Mouse (Mus musculus) CH12.LX (cell line): Measurements from ENCODE around the gene Dek. TPM values are rescaled to one million over a fixed set of nuclear protein-coding genes. Genes with fewer than 3 reads are reported as not detected.
A peak's percentile ranks its signal among the peaks of the same experiment; 100 is the strongest.

Experiments used
- DNase-seq: peaks from one replicate; pipeline ENCODE4 v3.0.0-alpha.2; 2013; ENCODE audit errors: extremely low read depth
- H3K27ac ChIP-seq: 2 replicates; pipeline ENCODE4 v1.5.1; 2012; ENCODE audit warnings: low read depth, mild to moderate bottlenecking, control low read depth, moderate library complexity; ENCODE audit not compliant: insufficient read depth
- H3K27me3 ChIP-seq: replicated peaks from 2 replicates; pipeline ENCODE3; 2012; ENCODE audit warnings: inconsistent platforms
- H3K36me3 ChIP-seq, 2 experiments: replicated peaks in 1 of 2; 2 replicates each; pipeline versions ENCODE3 to v1.6.1; 2012; ENCODE audit warnings: inconsistent platforms in 1 of 2, low read length in 1 of 2, mild to moderate bottlenecking in 1 of 2, mixed read lengths in 1 of 2, moderate library complexity in 1 of 2; ENCODE audit not compliant: control insufficient read depth in 1 of 2, insufficient read depth in 1 of 2
- H3K4me1 ChIP-seq, 2 experiments: 2 replicates each; pipeline ENCODE4 v1.6.1; 2012; ENCODE audit warnings: inconsistent platforms in 1 of 2, moderate library complexity in 1 of 2; ENCODE audit not compliant: insufficient read depth in 2 of 2, control insufficient read depth in 1 of 2
- H3K4me2 ChIP-seq: 2 replicates; pipeline ENCODE4 v1.6.1; 2012; ENCODE audit warnings: low read depth, mild to moderate bottlenecking, control low read depth; ENCODE audit not compliant: poor library complexity, insufficient read depth, severe bottlenecking
- H3K4me3 ChIP-seq, 3 experiments: fragments of 150-350 bp in 1 of 3; sonication (generic) in 1 of 3; replicated peaks in 1 of 3; 2 replicates each; pipeline versions ENCODE3 to v1.5.1; 2011 to 2012; ENCODE audit warnings: low read depth in 2 of 3, low read length in 2 of 3, mild to moderate bottlenecking in 2 of 3, moderate library complexity in 2 of 3, control low read depth in 1 of 3, improper control_type of control experiment in 1 of 3, inconsistent platforms in 1 of 3, mixed read lengths in 1 of 3; ENCODE audit not compliant: poor library complexity in 1 of 3
- H3K79me2 ChIP-seq: replicated peaks from 2 replicates; pipeline ENCODE4 v1.6.1; 2012; ENCODE audit warnings: mild to moderate bottlenecking, moderate library complexity; ENCODE audit not compliant: control insufficient read depth, poor library complexity, insufficient read depth, severe bottlenecking; ENCODE audit errors: extremely low read depth
- H3K9ac ChIP-seq: 2 replicates; pipeline ENCODE4 v1.6.1; 2012; ENCODE audit warnings: low read depth, mild to moderate bottlenecking, control low read depth, moderate library complexity; ENCODE audit not compliant: insufficient read depth
- H3K9me3 ChIP-seq: replicated peaks from 2 replicates; pipeline ENCODE3; 2012; ENCODE audit warnings: low read length, inconsistent platforms, mixed read lengths
- BHLHE40 ChIP-seq: IDR thresholded peaks from 2 replicates; pipeline ENCODE4 v1.6.1; 2011; ENCODE audit warnings: mild to moderate bottlenecking, low read depth, low read length, improper control_type of control experiment
- CHD1 ChIP-seq: IDR thresholded peaks from 2 replicates; pipeline ENCODE4 v1.6.1; 2012; ENCODE audit warnings: low read depth, low read length, improper control_type of control experiment, inconsistent platforms
- CHD2 ChIP-seq: IDR thresholded peaks from 2 replicates; pipeline ENCODE4 v1.6.1; 2011; ENCODE audit warnings: low read length, improper control_type of control experiment
- CTCF ChIP-seq, 2 experiments: IDR thresholded peaks in 1 of 2; conservative IDR thresholded peaks in 1 of 2; 2 replicates each; pipeline ENCODE4 v1.5.1; 2011 to 2012; ENCODE audit warnings: low read depth in 2 of 2, low read length in 2 of 2, improper control_type of control experiment in 1 of 2, inconsistent platforms in 1 of 2, mild to moderate bottlenecking in 1 of 2, moderate library complexity in 1 of 2
- E2F4 ChIP-seq: IDR thresholded peaks from 2 replicates; pipeline ENCODE4 v1.6.1; 2011; ENCODE audit warnings: low read depth, low read length, improper control_type of control experiment; ENCODE audit not compliant: insufficient replicate concordance
- ELF1 ChIP-seq: IDR thresholded peaks from 2 replicates; pipeline ENCODE4 v1.6.1; 2014; ENCODE audit warnings: low read depth, mild to moderate bottlenecking, inconsistent platforms, low read length, improper control_type of control experiment
- EP300 ChIP-seq: IDR thresholded peaks from 2 replicates; pipeline ENCODE4 v1.6.1; 2011; ENCODE audit warnings: low read length, improper control_type of control experiment
- ETS1 ChIP-seq: conservative IDR thresholded peaks from 2 replicates; pipeline ENCODE4 v1.6.1; 2012; ENCODE audit warnings: low read depth, mild to moderate bottlenecking, inconsistent platforms, low read length, improper control_type of control experiment, moderate library complexity
- GABPA ChIP-seq: IDR thresholded peaks from 2 replicates; pipeline ENCODE4 v1.6.1; 2012; ENCODE audit warnings: low read depth, low read length, improper control_type of control experiment, inconsistent platforms; ENCODE audit not compliant: insufficient replicate concordance
- HCFC1 ChIP-seq: IDR thresholded peaks from 2 replicates; pipeline ENCODE4 v1.6.1; 2012; ENCODE audit warnings: low read depth, mild to moderate bottlenecking, inconsistent platforms, low read length, improper control_type of control experiment
- IRF4 ChIP-seq: IDR thresholded peaks from 2 replicates; pipeline ENCODE4 v1.6.1; 2014; ENCODE audit warnings: low read depth, mild to moderate bottlenecking, inconsistent platforms, low read length, improper control_type of control experiment
- JUN ChIP-seq: IDR thresholded peaks from 2 replicates; pipeline ENCODE4 v1.6.1; 2011; ENCODE audit warnings: low read depth, mild to moderate bottlenecking, low read length, improper control_type of control experiment, moderate library complexity; ENCODE audit not compliant: insufficient read depth
- JUND ChIP-seq: conservative IDR thresholded peaks from 2 replicates; pipeline ENCODE4 v1.6.1; 2011; ENCODE audit warnings: low read depth, low read length, improper control_type of control experiment
- KAT2A ChIP-seq: IDR thresholded peaks from 2 replicates; pipeline ENCODE4 v1.6.1; 2012; ENCODE audit warnings: low read length, improper control_type of control experiment, inconsistent platforms; ENCODE audit not compliant: insufficient replicate concordance
- MAFK ChIP-seq: IDR thresholded peaks from 2 replicates; pipeline ENCODE4 v1.6.1; 2011; ENCODE audit warnings: low read length, improper control_type of control experiment; ENCODE audit not compliant: insufficient replicate concordance
- MAX ChIP-seq: IDR thresholded peaks from 2 replicates; pipeline ENCODE4 v1.6.1; 2011; ENCODE audit warnings: low read length, improper control_type of control experiment
- MAZ ChIP-seq: IDR thresholded peaks from 2 replicates; pipeline ENCODE4 v1.6.1; 2012; ENCODE audit warnings: low read depth, mild to moderate bottlenecking, inconsistent platforms, low read length, improper control_type of control experiment, moderate library complexity
- MEF2A ChIP-seq: IDR thresholded peaks from 2 replicates; pipeline ENCODE4 v1.6.1; 2014; ENCODE audit warnings: low read depth, mild to moderate bottlenecking, inconsistent platforms, low read length, improper control_type of control experiment, borderline replicate concordance
- MXI1 ChIP-seq: IDR thresholded peaks from 2 replicates; pipeline ENCODE4 v1.6.1; 2011; ENCODE audit warnings: mild to moderate bottlenecking, low read depth, low read length, improper control_type of control experiment
- MYC ChIP-seq: IDR thresholded peaks from 2 replicates; pipeline ENCODE4 v1.6.1; 2011; ENCODE audit warnings: low read depth, mild to moderate bottlenecking, improper control_type of control experiment, low read length
- NELFE ChIP-seq: IDR thresholded peaks from 2 replicates; pipeline ENCODE4 v1.6.1; 2011; ENCODE audit warnings: low read depth, low read length, improper control_type of control experiment
- NRF1 ChIP-seq: IDR thresholded peaks from 2 replicates; pipeline ENCODE4 v1.6.1; 2014; ENCODE audit warnings: low read depth, mild to moderate bottlenecking, inconsistent platforms, low read length, improper control_type of control experiment, moderate library complexity
- PAX5 ChIP-seq: IDR thresholded peaks from 2 replicates; pipeline ENCODE4 v1.6.1; 2012; ENCODE audit warnings: low read length, inconsistent platforms, mixed read lengths
- POLR2A ChIP-seq: IDR thresholded peaks from 2 replicates; pipeline ENCODE4 v1.6.1; 2011; ENCODE audit warnings: low read depth, mild to moderate bottlenecking, improper control_type of control experiment, low read length
- POLR2AphosphoS2 ChIP-seq: IDR thresholded peaks from 2 replicates; pipeline ENCODE4 v1.6.1; 2011; ENCODE audit warnings: low read depth, low read length, improper control_type of control experiment
- RAD21 ChIP-seq: IDR thresholded peaks from 2 replicates; pipeline ENCODE4 v1.6.1; 2011; ENCODE audit warnings: low read depth, mild to moderate bottlenecking, low read length, improper control_type of control experiment, moderate library complexity
- RCOR1 ChIP-seq: conservative IDR thresholded peaks from 2 replicates; pipeline ENCODE4 v1.6.1; 2012; ENCODE audit warnings: low read depth, mild to moderate bottlenecking, inconsistent platforms, low read length, improper control_type of control experiment
- SIN3A ChIP-seq: IDR thresholded peaks from 2 replicates; pipeline ENCODE4 v1.6.1; 2012; ENCODE audit warnings: low read length, improper control_type of control experiment, inconsistent platforms
- SMC3 ChIP-seq: IDR thresholded peaks from 2 replicates; pipeline ENCODE4 v1.6.1; 2011; ENCODE audit warnings: low read depth, low read length, improper control_type of control experiment
- TBP ChIP-seq: conservative IDR thresholded peaks from 2 replicates; pipeline ENCODE4 v1.6.1; 2011; ENCODE audit warnings: low read depth, low read length, improper control_type of control experiment
- TCF12 ChIP-seq: IDR thresholded peaks from 2 replicates; pipeline ENCODE4 v1.6.1; 2014; ENCODE audit warnings: low read depth, mild to moderate bottlenecking, inconsistent platforms, low read length, improper control_type of control experiment
- UBTF ChIP-seq: IDR thresholded peaks from 2 replicates; pipeline ENCODE4 v1.6.1; 2012; ENCODE audit warnings: low read depth, mild to moderate bottlenecking, inconsistent platforms, low read length, improper control_type of control experiment, moderate library complexity
- USF1 ChIP-seq: IDR thresholded peaks from 2 replicates; pipeline ENCODE4 v1.6.1; 2014; ENCODE audit warnings: low read depth, mild to moderate bottlenecking, inconsistent platforms, low read length, improper control_type of control experiment
- USF2 ChIP-seq: conservative IDR thresholded peaks from 2 replicates; pipeline ENCODE4 v1.6.1; 2011; ENCODE audit warnings: low read depth, low read length, improper control_type of control experiment
- ZC3H11A ChIP-seq: IDR thresholded peaks from 2 replicates; pipeline ENCODE4 v1.6.1; 2012; ENCODE audit warnings: low read depth, mild to moderate bottlenecking, inconsistent platforms, low read length, improper control_type of control experiment
- ZKSCAN1 ChIP-seq: IDR thresholded peaks from 2 replicates; pipeline ENCODE4 v1.6.1; 2012; ENCODE audit warnings: low read depth, inconsistent platforms, low read length, improper control_type of control experiment, borderline replicate concordance
- ZMIZ1 ChIP-seq: IDR thresholded peaks from 2 replicates; pipeline ENCODE4 v1.6.1; 2012; ENCODE audit warnings: low read depth, mild to moderate bottlenecking, inconsistent platforms, low read length, improper control_type of control experiment
- ZNF384 ChIP-seq: IDR thresholded peaks from 2 replicates; pipeline ENCODE4 v1.6.1; 2012; ENCODE audit warnings: low read depth, low read length, improper control_type of control experiment, inconsistent platforms
- dilution Hi-C: fragments of 300-500 bp; cut with MboI; formaldehyde crosslinking; loops from 2 replicates; pipeline ENCODE4 v1.14.3; 2020; ENCODE audit warnings: low sequenced_read_pairs; ENCODE audit not compliant: extremely low pct_unique_long_range_greater_than_20kb, extremely low pct_ligation_motif_present
- in situ Hi-C: fragments of 300-500 bp; cut with MboI; formaldehyde crosslinking; loops from 3 replicates; pipeline ENCODE4 v1.14.3; 2019; ENCODE audit warnings: low sequenced_read_pairs, low pct_ligation_motif_present, low pct_unique_long_range_greater_than_20kb, mixed read lengths
- polyA plus RNA-seq: library from polyadenylated mRNA; unstranded; fragments of >175 nt; gene quantifications from 2 replicates; pipeline ENCODE4 v1.2.1, GENCODE M21; 2012; ENCODE audit warnings: low read depth; ENCODE audit not compliant: insufficient read length
- total RNA-seq, 2 experiments: library from RNA; depleted of rRNA; stranded (reverse); fragments of 300-350 nt in 1 of 2; fragments of >200 nt in 1 of 2; gene quantifications; 2 replicates each; pipeline ENCODE4 v1.2.3; 2012 to 2014

Gene Dek
- 28.8 and 34.1 TPM in 2 replicates for total RNA-seq (2012; rRNA removed)
- total RNA-seq (2014; rRNA removed), result 196 and 230 TPM in 2 replicates
- 228 and 232 TPM in 2 replicates for polyA plus RNA-seq

DNA sequence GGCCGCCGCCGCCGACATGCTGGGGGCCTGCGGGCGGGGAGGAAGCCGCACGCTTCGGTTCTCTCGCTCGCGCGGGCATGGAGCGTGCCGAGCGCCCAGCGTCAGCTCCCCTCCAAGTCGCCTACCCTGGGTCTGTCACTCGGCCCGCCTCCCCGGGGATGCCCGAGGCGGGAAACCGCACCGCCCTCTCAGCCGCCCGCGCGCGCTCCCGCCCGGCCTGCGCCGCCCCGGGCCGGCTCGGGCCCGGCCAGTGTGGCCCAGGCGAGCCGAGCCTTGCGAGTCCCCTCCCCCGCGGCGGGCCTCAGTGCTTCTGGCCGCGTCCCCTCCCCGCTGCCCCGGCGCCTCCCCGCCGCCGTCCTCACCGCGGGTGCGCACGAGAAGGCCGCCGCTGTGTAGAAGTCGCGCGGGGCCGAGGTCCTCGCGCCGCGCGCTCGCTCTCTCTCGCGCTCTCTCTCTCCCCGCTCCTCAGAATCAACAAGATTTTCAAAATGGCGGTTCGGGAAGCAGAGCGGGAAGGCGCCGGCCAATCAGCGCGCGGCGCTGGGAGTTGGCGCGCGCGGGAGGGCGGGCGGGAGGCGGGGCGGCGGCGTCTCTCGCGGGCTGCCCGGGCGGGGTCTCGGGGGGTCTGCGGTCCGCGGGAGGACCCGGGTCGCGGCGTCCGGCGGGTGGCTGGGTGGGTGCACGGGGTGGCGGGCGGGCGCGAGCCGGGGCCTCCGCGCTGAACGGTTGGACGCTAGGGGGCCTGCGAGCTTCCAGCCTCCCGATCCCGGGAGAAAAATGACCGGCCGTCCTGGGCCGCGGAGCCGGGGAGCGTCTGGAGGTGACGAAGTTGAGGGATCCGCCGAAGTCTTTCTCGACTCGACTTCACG is at the start of gene Dek:
Gene Dek, minus strand, starts transcription at position 491 of the 869 bp plus-strand sequence.
- peaks cover 0 to 26% of the 10 kb centered on the region in 2 experiments; a peak in 3 of 4 replicates for H3K4me1 ChIP-seq
- H3K79me2 ChIP-seq, result peaks cover 21% of the 10 kb centered on the region
- peak within 1 kb of the TSS; percentile 79 for H3K4me2 ChIP-seq
- dilution Hi-C loops (no loop called here), in situ Hi-C loops (no loop called here)
- H3K27me3 ChIP-seq, result peaks cover 3% of the 10 kb centered on the region
- H3K36me3 ChIP-seq, result peaks cover 5 to 19% of the 10 kb centered on the region in 2 experiments
- no peaks in the 10 kb centered on the region for H3K9me3 ChIP-seq
- H3K27ac ChIP-seq, result peak within 1 kb of the TSS; percentile 86
- H3K9ac ChIP-seq, result peak within 1 kb of the TSS; percentile 82
- H3K4me3 ChIP-seq, result peak within 1 kb of the TSS; percentile 71 to 95 (median 81)
- TF ChIP-seq POLR2A (peak; percentile 74), UBTF (peak; percentile 84; the same call in 1 of the 2 replicates), TCF12 (peak; percentile 42; the same call in 1 of the 2 replicates), MAZ (no peak), MXI1 (no peak), E2F4 (peak; percentile 78; the same call in 1 of the 2 replicates), NELFE (peak; percentile 58), TBP (no peak), MAFK (no peak), ZMIZ1 (no peak; the same call in 1 of the 2 replicates), USF2 (no peak), IRF4 (no peak), SMC3 (no peak), BHLHE40 (peak; percentile 67), RAD21 (no peak), EP300 (no peak), JUN (no peak), ZC3H11A (no peak), ELF1 (peak; percentile 41; the same call in 1 of the 2 replicates), JUND (no peak), ZKSCAN1 (no peak), MEF2A (peak; percentile 12; the same call in 1 of the 2 replicates), MYC (no peak), ETS1 (no peak), USF1 (no peak), ZNF384 (no peak), GABPA (no peak), CHD1 (no peak), SIN3A (peak; percentile 47; the same call in 1 of the 2 replicates), CTCF (conservative IDR thresholded peaks at IDR 0.05 in 1 of 2, IDR thresholded peaks at IDR 0.05 in 1 of 2; ENCODE audit: low read depth in 2 of 2, low read length in 2 of 2) (no peak), MAX (no peak), CHD2 (no peak), KAT2A (peak; percentile 59; the same call in 1 of the 2 replicates), HCFC1 (peak; percentile 23; the same call in 1 of the 2 replicates), PAX5 (no peak), POLR2AphosphoS2 (no peak), RCOR1 (no peak), NRF1 (no peak; the same call in none of the 2 replicates)
- TF ChIP-seq, all 38 proteins: peak for 11
- peak; percentile 79 for DNase-seq
